ENCODE assay signal across 13 mouse cellular contexts in genomic region chr4:102573361-102573781, GRCm38 (mm10).
DNase-seq lines count a peak whose midpoint lies in the region; ATAC-seq and TF ChIP-seq lines count a peak whose summit lies in the region.
"Had no signal": no experiment of that assay in that cellular context is flagged by ENCODE, and none has a peak within 500 bp of the region (broad histone marks: within the 10 kb centered on the region; RNA-seq: fewer than 3 reads in every experiment).

No protein-coding gene starts in this region.

- ATAC-seq in kidney, postnatal 0 days (replicated peaks; ENCODE audit: low FRiP score, low read depth), result no peak
- ATAC-seq in liver, embryonic 15.5 days (ENCODE audit: insufficient read depth), result no peak
- no peak for ATAC-seq in frontal cortex, adult (ENCODE audit: low TSS enrichment)
- ATAC-seq: forebrain, embryonic 13.5 days had no signal

- H3K36me3 ChIP-seq in kidney, postnatal 0 days (ENCODE audit: insufficient read depth, low read length), result no peaks in the 10 kb centered on the region
- no peaks in the 10 kb centered on the region for H3K36me3 ChIP-seq in liver, embryonic 15.5 days (replicated peaks)
- H3K36me3 ChIP-seq: G1E; neural tube, embryonic 12.5 days had no signal

- peak overlapping the region; percentile 53 for H3K4me2 ChIP-seq in kidney, postnatal 0 days (ENCODE audit: low read length)
- H3K4me2 ChIP-seq in liver, embryonic 15.5 days, result 0 out of 2 replicates have a peak overlapping the region, but pooled peaks have one; percentile 27
- H3K4me2 ChIP-seq: forebrain, embryonic 13.5 days; neural tube, embryonic 12.5 days had no signal

- H3K9me3 ChIP-seq in kidney, postnatal 0 days (replicated peaks; ENCODE audit: low read length), result no peaks in the 10 kb centered on the region
- no peaks in the 10 kb centered on the region for H3K9me3 ChIP-seq in liver, embryonic 15.5 days (replicated peaks)
- H3K9me3 ChIP-seq: forebrain, embryonic 13.5 days; neural tube, embryonic 12.5 days had no signal

- H3K9ac ChIP-seq in kidney, postnatal 0 days (ENCODE audit: low read depth, low read length), result peak overlapping the region; percentile 15; the same call in 1 of the 2 replicates
- H3K9ac ChIP-seq in liver, embryonic 15.5 days, result no peak overlapping the region
- H3K9ac ChIP-seq: forebrain, embryonic 13.5 days; neural tube, embryonic 12.5 days had no signal

- no peaks in the 10 kb centered on the region for H3K27me3 ChIP-seq in kidney, postnatal 0 days (ENCODE audit: insufficient read depth, low read length)
- H3K27me3 ChIP-seq in liver, embryonic 15.5 days, result no peaks in the 10 kb centered on the region
- H3K27me3 ChIP-seq: neural tube, embryonic 12.5 days had no signal

- TF ChIP-seq CTCF in kidney, postnatal 0 days (IDR thresholded peaks at IDR 0.05; ENCODE audit: low read depth), result no peak
- no peak for TF ChIP-seq CTCF in cortical plate, adult 2 months (IDR thresholded peaks at IDR 0.05; ENCODE audit: extremely low read depth, insufficient read depth, low read length)

- TF ChIP-seq POLR2A in cortical plate, adult 2 months (IDR thresholded peaks at IDR 0.05; ENCODE audit: extremely low read depth, insufficient read depth, low read length), result no peak

- peaks cover 7% of the 10 kb centered on the region; the same call in 1 of the 2 replicates for H3K4me1 ChIP-seq in kidney, postnatal 0 days (replicated peaks; ENCODE audit: insufficient read depth, low read length)
- H3K4me1 ChIP-seq in cortical plate, adult 2 months (ENCODE audit: control insufficient read depth, insufficient read depth, low read length), result 0 out of 2 replicates have a peak, but pooled peaks cover 1% of the 10 kb centered on the region
- H3K4me1 ChIP-seq in liver, embryonic 15.5 days (replicated peaks), result peaks cover 81% of the 10 kb centered on the region

- H3K4me3 ChIP-seq in kidney, postnatal 0 days (replicated peaks; ENCODE audit: low read depth, low read length), result no peak overlapping the region
- no peak overlapping the region for H3K4me3 ChIP-seq in cortical plate, adult 2 months (ENCODE audit: insufficient read depth, low read length)
- H3K4me3 ChIP-seq in liver, embryonic 15.5 days (replicated peaks), result no peak overlapping the region
- H3K4me3 ChIP-seq: forebrain, embryonic 13.5 days; neural tube, embryonic 12.5 days had no signal

- no peak for DNase-seq in kidney, postnatal 0 days (ENCODE audit: low spot score)
- DNase-seq in kidney, adult 11 months, result no peak
- DNase-seq in adipocyte (ENCODE audit: low spot score), result peak; percentile 19
- no peak for DNase-seq in right cerebral cortex, postnatal 10 days (ENCODE audit: low spot score in 2 of 2)
- DNase-seq: adrenal gland, postnatal 14 days; cerebellum, postnatal 14 days; kidney, postnatal 4 days had no signal

- H3K27ac ChIP-seq in kidney, postnatal 0 days, result no peak overlapping the region
- H3K27ac ChIP-seq in cortical plate, adult 2 months (ENCODE audit: insufficient read depth, low read length), result peak overlapping the region; percentile 57; the same call in 1 of the 2 replicates
- 0 out of 2 replicates have a peak overlapping the region, but pooled peaks have one; percentile 25 for H3K27ac ChIP-seq in liver, embryonic 15.5 days (replicated peaks)
- H3K27ac ChIP-seq: forebrain, embryonic 13.5 days; neural tube, embryonic 12.5 days had no signal

- WGBS in kidney, postnatal 0 days, result 77% methylated on average over 4 of the region's 4 CpGs
- WGBS in liver, embryonic 15.5 days (ENCODE audit: insufficient replicate concordance), result 68% methylated on average over 4 of the region's 4 CpGs
